Mouse (Mus musculus) liver, embryonic 12.5 days (tissue): ENCODE data around the gene Adgrl2. TPM values are rescaled to one million over a fixed set of nuclear protein-coding genes. Genes with fewer than 3 reads are reported as not detected.

ENCODE experiments used
- ATAC-seq: fragments of 200-750 bp; cut with Nextera tagmentation; 2 replicates; pipeline ENCODE4 v1.8.0; 2017; ENCODE audit warnings: moderate number of reproducible peaks, mild to moderate bottlenecking, moderate library complexity
- H3K27ac ChIP-seq: fragments of 300-500 bp; sonication (generic); 2 replicates; pipeline ENCODE4 v1.5.1; 2016; ENCODE audit warnings: mild to moderate bottlenecking
- H3K27me3 ChIP-seq: fragments of 300-500 bp; sonication (generic); replicated peaks from 2 replicates; pipeline ENCODE4 v1.6.1; 2016; ENCODE audit warnings: mild to moderate bottlenecking, moderate library complexity
- H3K36me3 ChIP-seq: fragments of 300-500 bp; sonication (generic); 2 replicates; pipeline ENCODE4 v1.6.1; 2016; ENCODE audit warnings: mild to moderate bottlenecking, moderate library complexity
- H3K4me1 ChIP-seq: fragments of 300-500 bp; sonication (generic); 2 replicates; pipeline ENCODE4 v1.6.1; 2016
- H3K4me2 ChIP-seq: fragments of 300-500 bp; sonication (generic); 2 replicates; pipeline ENCODE4 v1.6.1; 2016; ENCODE audit warnings: mild to moderate bottlenecking, moderate library complexity
- H3K4me3 ChIP-seq: fragments of 300-500 bp; sonication (generic); 2 replicates; pipeline ENCODE4 v1.5.1; 2016; ENCODE audit warnings: mild to moderate bottlenecking, moderate library complexity
- H3K9ac ChIP-seq: fragments of 300-500 bp; sonication (generic); 2 replicates; pipeline ENCODE4 v1.6.1; 2016; ENCODE audit warnings: mild to moderate bottlenecking, moderate library complexity
- H3K9me3 ChIP-seq: fragments of 300-500 bp; sonication (generic); replicated peaks from 2 replicates; pipeline ENCODE4 v1.6.1; 2016; ENCODE audit warnings: mild to moderate bottlenecking, moderate library complexity
- WGBS: fragments of 180-500 bp; shearing (Covaris S2); methylation state at CpG from one replicate; pipeline ENCODE4 v1.1.7; 2016; ENCODE audit not compliant: insufficient replicate concordance; 5-methylcytosine and 5-hydroxymethylcytosine counted together
- polyA plus RNA-seq: library from polyadenylated mRNA; unstranded; fragments of >200 nt; fragmentation: Nextera tagmentation; extraction: Ambion mirVana; gene quantifications from 2 replicates; pipeline ENCODE4 v1.2.1, GENCODE M21; 2016

Gene Adgrl2
- polyA plus RNA-seq, 1 experiment from 2014 or later: 13.3 TPM

GRCm38 (mm10) chr3:148964991-148965605 lies 25.3 kb downstream of the Adgrl2 start:
- WGBS: 81% methylated on average over 13 of the region's 13 CpGs
- Histone ChIP-seq H3K4me1 (peaks cover 12% of the 10 kb centered on the region), H3K27me3 (no peaks in the 10 kb centered on the region), H3K9ac (no peak overlapping the region), H3K9me3 (no peaks in the 10 kb centered on the region), H3K36me3 (no peaks in the 10 kb centered on the region), H3K4me2 (no peak overlapping the region), H3K4me3 (no peak overlapping the region), H3K27ac (no peak overlapping the region)
- no peak for ATAC-seq

GRCm38 (mm10) chr3:148963381-148964044 lies 26.8 kb downstream of the Adgrl2 start:
- 67% methylated on average over 5 of the region's 5 CpGs for WGBS
- Histone ChIP-seq H3K27ac (no peak overlapping the region), H3K4me3 (no peak overlapping the region), H3K36me3 (no peaks in the 10 kb centered on the region), H3K9ac (no peak overlapping the region), H3K9me3 (no peaks in the 10 kb centered on the region), H3K4me1 (peaks cover 28% of the 10 kb centered on the region), H3K27me3 (no peaks in the 10 kb centered on the region), H3K4me2 (no peak overlapping the region)
- no peak for ATAC-seq

GRCm38 (mm10) chr3:148961611-148962010 lies 28.7 kb downstream of the Adgrl2 start:
- no peak for ATAC-seq
- H3K4me3 ChIP-seq: no peak overlapping the region
- H3K27ac ChIP-seq: no peak overlapping the region
- WGBS: 68% methylated on average over 5 of the region's 5 CpGs
- H3K4me2 ChIP-seq: no peak overlapping the region
- H3K4me1 ChIP-seq: peaks cover 38% of the 10 kb centered on the region
- H3K27me3 ChIP-seq: no peaks in the 10 kb centered on the region
- no peak overlapping the region for H3K9ac ChIP-seq
- no peaks in the 10 kb centered on the region for H3K36me3 ChIP-seq
- H3K9me3 ChIP-seq: no peaks in the 10 kb centered on the region

GRCm38 (mm10) chr3:148960751-148961289 lies 29.5 kb downstream of the Adgrl2 start:
- whole genome bisulfite sequencing: 43% methylated on average over 9 of the region's 9 CpGs
- Histone ChIP-seq H3K27ac (no peak overlapping the region), H3K4me1 (peaks cover 42% of the 10 kb centered on the region), H3K4me3 (no peak overlapping the region), H3K36me3 (no peaks in the 10 kb centered on the region), H3K27me3 (no peaks in the 10 kb centered on the region), H3K4me2 (peak overlapping the region; percentile 10; the same call in 1 of the 2 replicates), H3K9ac (no peak overlapping the region), H3K9me3 (no peaks in the 10 kb centered on the region)
- no peak for ATAC-seq

GRCm38 (mm10) chr3:148960215-148960614 lies 30.1 kb downstream of the Adgrl2 start:
- no peaks in the 10 kb centered on the region for H3K9me3 ChIP-seq
- H3K36me3 ChIP-seq: no peaks in the 10 kb centered on the region
- H3K4me2 ChIP-seq: peak overlapping the region; percentile 71; the same call in 1 of the 2 replicates
- WGBS: 74% methylated on average over 10 of the region's 10 CpGs
- ATAC-seq: no peak
- peaks cover 42% of the 10 kb centered on the region for H3K4me1 ChIP-seq
- no peak overlapping the region for H3K4me3 ChIP-seq
- H3K27ac ChIP-seq: no peak overlapping the region
- no peak overlapping the region for H3K9ac ChIP-seq
- H3K27me3 ChIP-seq: no peaks in the 10 kb centered on the region

GRCm38 (mm10) chr3:148959327-148960025 lies 30.9 kb downstream of the Adgrl2 start:
- Histone ChIP-seq H3K27ac (no peak overlapping the region), H3K9ac (peak overlapping the region; percentile 44), H3K9me3 (no peaks in the 10 kb centered on the region), H3K27me3 (no peaks in the 10 kb centered on the region), H3K4me3 (peak overlapping the region; percentile 45), H3K4me2 (peak overlapping the region; percentile 71), H3K36me3 (no peaks in the 10 kb centered on the region), H3K4me1 (peaks cover 38% of the 10 kb centered on the region)
- ATAC-seq: peak; percentile 80
- WGBS: 12% methylated on average over 15 of the region's 15 CpGs

- H3K27me3 ChIP-seq: no peaks in the 10 kb centered on the region
- WGBS: 72% methylated on average over 5 of the region's 5 CpGs
- peak overlapping the region; percentile 71 for H3K4me2 ChIP-seq
- H3K9ac ChIP-seq: no peak overlapping the region
- no peaks in the 10 kb centered on the region for H3K9me3 ChIP-seq
- no peak overlapping the region for H3K4me3 ChIP-seq
- H3K27ac ChIP-seq: no peak overlapping the region
- H3K4me1 ChIP-seq: peaks cover 38% of the 10 kb centered on the region
- no peaks in the 10 kb centered on the region for H3K36me3 ChIP-seq
- ATAC-seq: no peak
Measured at GRCm38 (mm10) chr3:148958714-148959113, 31.6 kb downstream of the Adgrl2 start.

GRCm38 (mm10) chr3:148958185-148958584 lies 32.2 kb downstream of the Adgrl2 start:
- no peak overlapping the region for H3K4me3 ChIP-seq
- H3K27ac ChIP-seq: no peak overlapping the region
- no peaks in the 10 kb centered on the region for H3K27me3 ChIP-seq
- H3K4me2 ChIP-seq: no peak overlapping the region
- H3K9ac ChIP-seq: no peak overlapping the region
- ATAC-seq: no peak
- no peaks in the 10 kb centered on the region for H3K36me3 ChIP-seq
- 64% methylated on average over 9 of the region's 9 CpGs for WGBS
- H3K4me1 ChIP-seq: peaks cover 38% of the 10 kb centered on the region
- no peaks in the 10 kb centered on the region for H3K9me3 ChIP-seq

- Histone ChIP-seq H3K27me3 (no peaks in the 10 kb centered on the region), H3K9ac (no peak overlapping the region), H3K36me3 (peaks cover 9% of the 10 kb centered on the region; the same call in 1 of the 2 replicates), H3K4me3 (no peak overlapping the region), H3K27ac (no peak overlapping the region), H3K4me2 (peak overlapping the region; percentile 2; the same call in 1 of the 2 replicates), H3K4me1 (peaks cover 38% of the 10 kb centered on the region), H3K9me3 (no peaks in the 10 kb centered on the region)
- 37% methylated on average over 7 of the region's 7 CpGs for WGBS
- ATAC-seq: no peak
Measured at GRCm38 (mm10) chr3:148956887-148957286, 33.5 kb downstream of the Adgrl2 start.

GRCm38 (mm10) chr3:148949796-148950195 lies 40.6 kb downstream of the Adgrl2 start:
- no peak for ATAC-seq
- WGBS: 82% methylated on average over 8 of the region's 8 CpGs
- Histone ChIP-seq H3K4me2 (no peak overlapping the region), H3K9ac (no peak overlapping the region), H3K4me1 (no peaks in the 10 kb centered on the region), H3K27me3 (no peaks in the 10 kb centered on the region), H3K4me3 (no peak overlapping the region), H3K27ac (no peak overlapping the region), H3K9me3 (no peaks in the 10 kb centered on the region), H3K36me3 (peaks cover 9% of the 10 kb centered on the region; the same call in 1 of the 2 replicates)

- peaks cover 9% of the 10 kb centered on the region; the same call in 1 of the 2 replicates for H3K36me3 ChIP-seq
- no peaks in the 10 kb centered on the region for H3K4me1 ChIP-seq
- no peaks in the 10 kb centered on the region for H3K9me3 ChIP-seq
- H3K27me3 ChIP-seq: no peaks in the 10 kb centered on the region
- H3K27ac ChIP-seq: no peak overlapping the region
- H3K4me3 ChIP-seq: no peak overlapping the region
- H3K9ac ChIP-seq: no peak overlapping the region
- 64% methylated on average over 9 of the region's 9 CpGs for WGBS
- no peak overlapping the region for H3K4me2 ChIP-seq
- no peak for ATAC-seq
Measured at GRCm38 (mm10) chr3:148947805-148948405, 42.5 kb downstream of the Adgrl2 start.
